Mouse (Mus musculus): ENCODE measurements around the gene Klk5. TPM values are rescaled to one million over a fixed set of nuclear protein-coding genes. Genes with fewer than 3 reads are reported as not detected.

Klk5 gene
- not detected in 2 replicates for polyA plus RNA-seq (2016; fragmentation: Nextera tagmentation; extraction: Ambion mirVana)

- Histone ChIP-seq H3K27me3 (replicated peaks) (no peaks in the 10 kb centered on the region), H3K36me3 (no peaks in the 10 kb centered on the region), H3K4me2 (replicated peaks) (no peak within 1 kb of the TSS), H3K4me3 (no peak within 1 kb of the TSS), H3K9ac (no peak within 1 kb of the TSS), H3K27ac (no peak within 1 kb of the TSS), H3K9me3 (no peaks in the 10 kb centered on the region), H3K4me1 (no peaks in the 10 kb centered on the region)
- 59% methylated on average over 3 of the region's 3 CpGs for WGBS
- no peak for ATAC-seq (ENCODE audit: low FRiP score, low read depth)
These were observed at the start of gene Klk5 for GRCm38 (mm10) chr7:43841701-43842100. TSS of gene Klk5 (plus strand) at chr7:43841971.

GRCm38 (mm10) chr7:43796355-43796754, 45.4 kb upstream of the Klk5 start:
- H3K27ac ChIP-seq: no peak overlapping the region
- H3K9me3 ChIP-seq: no peaks in the 10 kb centered on the region
- no peak overlapping the region for H3K9ac ChIP-seq
- no peaks in the 10 kb centered on the region for H3K36me3 ChIP-seq
- WGBS: 5% methylated on average over 8 of the region's 8 CpGs
- peak overlapping the region; percentile 77 for H3K4me2 ChIP-seq (replicated peaks)
- peak overlapping the region; percentile 39; the same call in 1 of the 2 replicates for H3K4me3 ChIP-seq
- peaks cover 31% of the 10 kb centered on the region for H3K27me3 ChIP-seq (replicated peaks)
- H3K4me1 ChIP-seq: peaks cover 3% of the 10 kb centered on the region
- no peak for ATAC-seq (ENCODE audit: low FRiP score, low read depth)

- Histone ChIP-seq H3K36me3 (no peaks in the 10 kb centered on the region), H3K27ac (no peak within 1 kb of the TSS), H3K27me3 (replicated peaks) (peaks cover 31% of the 10 kb centered on the region), H3K9ac (peak within 1 kb of the TSS; percentile 38; the same call in 1 of the 2 replicates), H3K4me1 (peaks cover 3% of the 10 kb centered on the region), H3K9me3 (no peaks in the 10 kb centered on the region), H3K4me2 (replicated peaks) (peak within 1 kb of the TSS; percentile 77), H3K4me3 (peak within 1 kb of the TSS; percentile 39)
- peak; percentile 26; the same call in 1 of the 2 replicates for ATAC-seq (ENCODE audit: low FRiP score, low read depth)
- 1% methylated on average over 28 of the region's 28 CpGs for WGBS
These were observed 44.4 kb upstream of the Klk5 start, which contains the start of gene Klk8 for GRCm38 (mm10) chr7:43797333-43797769. TSS of gene Klk8 (plus strand) at chr7:43797577.

GRCm38 (mm10) chr7:43797844-43798462, 43.8 kb upstream of the Klk5 start:
- Histone ChIP-seq H3K4me2 (replicated peaks) (peak overlapping the region; percentile 77), H3K27ac (no peak overlapping the region), H3K36me3 (no peaks in the 10 kb centered on the region), H3K9me3 (no peaks in the 10 kb centered on the region), H3K4me3 (no peak overlapping the region), H3K27me3 (replicated peaks) (peaks cover 31% of the 10 kb centered on the region), H3K9ac (no peak overlapping the region), H3K4me1 (peaks cover 3% of the 10 kb centered on the region)
- WGBS: 39% methylated on average over 13 of the region's 13 CpGs
- no peak; the same call in 1 of the 2 replicates for ATAC-seq (ENCODE audit: low FRiP score, low read depth)

GRCm38 (mm10) chr7:43799876-43800275, 41.9 kb upstream of the Klk5 start:
- Histone ChIP-seq H3K27me3 (replicated peaks) (peaks cover 31% of the 10 kb centered on the region), H3K4me3 (no peak overlapping the region), H3K9me3 (no peaks in the 10 kb centered on the region), H3K27ac (no peak overlapping the region), H3K36me3 (no peaks in the 10 kb centered on the region), H3K9ac (no peak overlapping the region), H3K4me2 (replicated peaks) (no peak overlapping the region), H3K4me1 (peaks cover 3% of the 10 kb centered on the region)
- no peak for ATAC-seq (ENCODE audit: low FRiP score, low read depth)
- 82% methylated on average over 7 of the region's 7 CpGs for WGBS

GRCm38 (mm10) chr7:43810994-43811393, 30.8 kb upstream of the Klk5 start, which contains the start of gene Klk7:
TSS of gene Klk7 (plus strand) at chr7:43811294.
- H3K27ac ChIP-seq: no peak within 1 kb of the TSS
- no peaks in the 10 kb centered on the region for H3K4me1 ChIP-seq
- H3K9ac ChIP-seq: no peak within 1 kb of the TSS
- no peaks in the 10 kb centered on the region for H3K27me3 ChIP-seq (replicated peaks)
- no peaks in the 10 kb centered on the region for H3K36me3 ChIP-seq
- H3K4me3 ChIP-seq: no peak within 1 kb of the TSS
- no peak within 1 kb of the TSS for H3K4me2 ChIP-seq (replicated peaks)
- ATAC-seq (ENCODE audit: low FRiP score, low read depth): no peak
- H3K9me3 ChIP-seq: no peaks in the 10 kb centered on the region
- 61% methylated on average over 5 of the region's 5 CpGs for WGBS

- Histone ChIP-seq H3K36me3 (no peaks in the 10 kb centered on the region), H3K27ac (no peak overlapping the region), H3K4me3 (no peak overlapping the region), H3K27me3 (replicated peaks) (no peaks in the 10 kb centered on the region), H3K4me1 (no peaks in the 10 kb centered on the region), H3K9ac (no peak overlapping the region), H3K9me3 (no peaks in the 10 kb centered on the region), H3K4me2 (replicated peaks) (no peak overlapping the region)
- WGBS: 83% methylated on average over 7 of the region's 7 CpGs
- ATAC-seq (ENCODE audit: low FRiP score, low read depth): no peak
These were observed 26.6 kb upstream of the Klk5 start for GRCm38 (mm10) chr7:43815211-43815610.

GRCm38 (mm10) chr7:43816746-43817145, 25.0 kb upstream of the Klk5 start:
- no peak for ATAC-seq (ENCODE audit: low FRiP score, low read depth)
- Histone ChIP-seq H3K9me3 (no peaks in the 10 kb centered on the region), H3K27ac (no peak overlapping the region), H3K36me3 (no peaks in the 10 kb centered on the region), H3K4me3 (no peak overlapping the region), H3K4me2 (replicated peaks) (no peak overlapping the region), H3K4me1 (no peaks in the 10 kb centered on the region), H3K9ac (no peak overlapping the region), H3K27me3 (replicated peaks) (no peaks in the 10 kb centered on the region)

GRCm38 (mm10) chr7:43821581-43821980, 20.2 kb upstream of the Klk5 start:
- no peak overlapping the region for H3K4me3 ChIP-seq
- no peak overlapping the region for H3K4me2 ChIP-seq (replicated peaks)
- H3K4me1 ChIP-seq: no peaks in the 10 kb centered on the region
- no peak for ATAC-seq (ENCODE audit: low FRiP score, low read depth)
- H3K36me3 ChIP-seq: no peaks in the 10 kb centered on the region
- H3K27ac ChIP-seq: no peak overlapping the region
- no peaks in the 10 kb centered on the region for H3K27me3 ChIP-seq (replicated peaks)
- 87% methylated on average over 7 of the region's 7 CpGs for WGBS
- no peak overlapping the region for H3K9ac ChIP-seq
- no peaks in the 10 kb centered on the region for H3K9me3 ChIP-seq

GRCm38 (mm10) chr7:43824199-43824598, 17.6 kb upstream of the Klk5 start, which contains the start of gene Klk6:
TSS of gene Klk6 (plus strand) at chr7:43824499.
- 74% methylated on average over 10 of the region's 10 CpGs for WGBS
- ATAC-seq (ENCODE audit: low FRiP score, low read depth): no peak

GRCm38 (mm10) chr7:43826056-43826455, 15.7 kb upstream of the Klk5 start:
- H3K9me3 ChIP-seq: no peaks in the 10 kb centered on the region
- no peak for ATAC-seq (ENCODE audit: low FRiP score, low read depth)
- no peaks in the 10 kb centered on the region for H3K36me3 ChIP-seq
- H3K27ac ChIP-seq: no peak overlapping the region
- no peak overlapping the region for H3K9ac ChIP-seq
- no peak overlapping the region for H3K4me3 ChIP-seq
- H3K4me2 ChIP-seq (replicated peaks): no peak overlapping the region
- no peaks in the 10 kb centered on the region for H3K27me3 ChIP-seq (replicated peaks)
- 81% methylated on average over 5 of the region's 5 CpGs for WGBS
- H3K4me1 ChIP-seq: no peaks in the 10 kb centered on the region

More at GRCm38 (mm10) chr7:43824199-43824598, 17.6 kb upstream of the Klk5 start, which contains the start of gene Klk6:
- Histone ChIP-seq H3K9ac (no peak within 1 kb of the TSS), H3K4me1 (no peaks in the 10 kb centered on the region), H3K4me2 (replicated peaks) (no peak within 1 kb of the TSS), H3K4me3 (no peak within 1 kb of the TSS), H3K36me3 (no peaks in the 10 kb centered on the region), H3K27ac (no peak within 1 kb of the TSS), H3K9me3 (no peaks in the 10 kb centered on the region), H3K27me3 (replicated peaks) (no peaks in the 10 kb centered on the region)

- no peaks in the 10 kb centered on the region for H3K9me3 ChIP-seq
- no peak overlapping the region for H3K9ac ChIP-seq
- H3K27ac ChIP-seq: no peak overlapping the region
- H3K4me2 ChIP-seq (replicated peaks): no peak overlapping the region
- no peak for ATAC-seq (ENCODE audit: low FRiP score, low read depth)
- no peaks in the 10 kb centered on the region for H3K36me3 ChIP-seq
- no peak overlapping the region for H3K4me3 ChIP-seq
- 79% methylated on average over 4 of the region's 4 CpGs for WGBS
- no peaks in the 10 kb centered on the region for H3K4me1 ChIP-seq
- H3K27me3 ChIP-seq (replicated peaks): no peaks in the 10 kb centered on the region
These were observed 14.1 kb upstream of the Klk5 start for GRCm38 (mm10) chr7:43827706-43828105.

- WGBS: 87% methylated on average over 8 of the region's 8 CpGs
- no peak for ATAC-seq (ENCODE audit: low FRiP score, low read depth)
- Histone ChIP-seq H3K36me3 (no peaks in the 10 kb centered on the region), H3K4me3 (no peak overlapping the region), H3K27me3 (replicated peaks) (no peaks in the 10 kb centered on the region), H3K4me2 (replicated peaks) (no peak overlapping the region), H3K27ac (no peak overlapping the region), H3K9me3 (no peaks in the 10 kb centered on the region), H3K4me1 (no peaks in the 10 kb centered on the region), H3K9ac (no peak overlapping the region)
These were observed 12.8 kb upstream of the Klk5 start for GRCm38 (mm10) chr7:43829006-43829405.

Measured in neural tube, embryonic 12.5 days (tissue).